Mouse (Mus musculus): ENCODE data around the gene Paf1.

Gene Paf1

GRCm38 (mm10) chr7:28435660-28436259 is 43.0 kb downstream of the Paf1 start:
- DNase-seq (ENCODE audit: low spot score in 2 of 2): peak; percentile 29 to 41

GRCm38 (mm10) chr7:28436271-28436904 is 43.6 kb downstream of the Paf1 start:
- peak; percentile 100 for DNase-seq (ENCODE audit: low spot score in 2 of 2)

GRCm38 (mm10) chr7:28436932-28437570 is 44.3 kb downstream of the Paf1 start, which contains the start of gene Gmfg:
Gene Gmfg (plus strand): TSS chr7:28437447.
- peak; percentile 82 to 87 for DNase-seq (ENCODE audit: low spot score in 2 of 2)

- no peak for DNase-seq (ENCODE audit: low spot score in 2 of 2)
These were observed 45.2 kb downstream of the Paf1 start for GRCm38 (mm10) chr7:28437964-28438363.

- no peak for DNase-seq (ENCODE audit: low spot score in 2 of 2)
These were observed 46.0 kb downstream of the Paf1 start for GRCm38 (mm10) chr7:28438771-28439170.

GRCm38 (mm10) chr7:28440739-28441138 is 48.0 kb downstream of the Paf1 start:
- DNase-seq (ENCODE audit: low spot score in 2 of 2): peak; percentile 54 to 78

- no peak for DNase-seq (ENCODE audit: low spot score in 2 of 2)
These were observed 49.2 kb downstream of the Paf1 start for GRCm38 (mm10) chr7:28441776-28442485.

GRCm38 (mm10) chr7:28442688-28443087 is 49.9 kb downstream of the Paf1 start:
- DNase-seq (ENCODE audit: low spot score in 2 of 2): peak; percentile 32 to 63

- no peak for DNase-seq (ENCODE audit: low spot score in 2 of 2)
These were observed 51.7 kb downstream of the Paf1 start for GRCm38 (mm10) chr7:28444344-28444974.

GRCm38 (mm10) chr7:28446446-28446845 is 53.7 kb downstream of the Paf1 start:
- DNase-seq (ENCODE audit: low spot score in 2 of 2): peak in 1 of 2 experiments; percentile 64

- no peak for DNase-seq (ENCODE audit: low spot score in 2 of 2)
These were observed 54.5 kb downstream of the Paf1 start for GRCm38 (mm10) chr7:28447101-28447830.

GRCm38 (mm10) chr7:28447865-28448820 is 55.4 kb downstream of the Paf1 start:
- no peak for DNase-seq (ENCODE audit: low spot score in 2 of 2)

Measured in heart, adult 9 months (tissue).